Mouse (Mus musculus) NIH3T3 (cell line): ENCODE results near the gene Rnf208.

ENCODE experiments used
- DNase-seq: peaks from one replicate; pipeline ENCODE4 v3.0.0-alpha.2; 2012; ENCODE audit warnings: low read depth

Rnf208 gene

DNA sequence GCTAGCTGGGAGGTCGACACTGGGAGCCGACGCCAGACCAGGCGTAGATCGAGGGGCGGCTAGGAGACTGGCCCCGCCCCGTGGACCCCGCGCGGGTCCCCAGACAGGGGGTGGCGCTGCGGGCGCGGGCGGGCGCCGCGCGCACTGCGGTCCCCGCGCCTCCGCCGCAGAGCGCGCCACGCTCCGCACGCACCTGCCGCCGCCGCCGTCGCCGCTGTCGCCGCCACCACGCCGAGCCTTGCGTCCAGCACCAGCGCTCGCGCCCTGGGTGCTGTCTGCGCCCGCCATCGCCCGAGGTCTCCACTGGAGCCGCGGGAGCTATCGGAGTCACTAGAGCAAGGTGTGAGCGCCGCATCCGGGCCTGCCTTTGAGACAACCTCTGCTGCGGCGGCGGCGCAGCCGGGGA, at the start of gene Rnf208, which contains the start of gene Cysrt1:
Rnf208 (plus strand) TSS at position 155 of the 406 bp plus-strand sequence.
Cysrt1 (minus strand) TSS at position 352 of the 406 bp plus-strand sequence.
- DNase-seq: no peak

DNA sequence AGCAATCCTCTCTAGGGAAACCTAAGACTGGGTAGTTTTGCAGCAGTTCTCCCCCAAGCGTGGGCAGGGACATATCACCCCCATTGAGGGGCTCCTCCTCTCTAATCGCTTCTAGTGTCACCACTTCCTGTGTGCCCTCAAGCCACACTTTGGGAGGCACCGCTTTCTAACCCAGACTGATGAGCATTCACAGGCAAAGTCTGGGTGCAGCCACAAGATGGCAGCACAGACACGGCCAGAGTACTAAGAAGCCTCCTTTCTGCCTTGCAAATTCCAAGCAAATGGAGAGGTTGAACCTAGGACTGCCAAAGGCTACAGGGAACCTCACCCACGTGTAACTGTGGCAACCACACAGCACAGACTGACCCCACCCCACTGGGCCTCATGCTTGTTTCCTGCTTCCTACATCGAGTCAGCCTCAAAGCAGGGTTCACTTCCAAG, 48.7 kb upstream of the Rnf208 start:
- DNase-seq: peak; percentile 94

DNA sequence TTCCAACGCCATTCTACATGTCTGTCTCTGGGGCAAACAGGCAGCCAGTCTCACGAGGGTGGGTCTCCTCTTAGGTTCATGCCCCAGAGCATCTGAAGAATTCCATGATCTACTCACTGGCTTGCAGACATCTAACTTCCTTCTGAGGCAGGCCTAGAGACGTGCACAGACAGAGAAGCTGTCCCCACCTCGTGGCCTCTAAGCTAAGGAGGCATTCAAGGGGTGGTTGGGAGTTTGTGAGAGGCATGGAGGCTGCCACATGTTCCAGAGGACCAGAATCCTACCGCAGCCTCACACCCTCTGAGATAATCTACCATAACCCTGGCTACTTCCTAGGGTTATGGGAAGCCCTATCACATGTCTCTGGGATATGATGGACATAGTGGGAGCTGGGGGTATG, 48.0 kb upstream of the Rnf208 start:
- DNase-seq: no peak

DNA sequence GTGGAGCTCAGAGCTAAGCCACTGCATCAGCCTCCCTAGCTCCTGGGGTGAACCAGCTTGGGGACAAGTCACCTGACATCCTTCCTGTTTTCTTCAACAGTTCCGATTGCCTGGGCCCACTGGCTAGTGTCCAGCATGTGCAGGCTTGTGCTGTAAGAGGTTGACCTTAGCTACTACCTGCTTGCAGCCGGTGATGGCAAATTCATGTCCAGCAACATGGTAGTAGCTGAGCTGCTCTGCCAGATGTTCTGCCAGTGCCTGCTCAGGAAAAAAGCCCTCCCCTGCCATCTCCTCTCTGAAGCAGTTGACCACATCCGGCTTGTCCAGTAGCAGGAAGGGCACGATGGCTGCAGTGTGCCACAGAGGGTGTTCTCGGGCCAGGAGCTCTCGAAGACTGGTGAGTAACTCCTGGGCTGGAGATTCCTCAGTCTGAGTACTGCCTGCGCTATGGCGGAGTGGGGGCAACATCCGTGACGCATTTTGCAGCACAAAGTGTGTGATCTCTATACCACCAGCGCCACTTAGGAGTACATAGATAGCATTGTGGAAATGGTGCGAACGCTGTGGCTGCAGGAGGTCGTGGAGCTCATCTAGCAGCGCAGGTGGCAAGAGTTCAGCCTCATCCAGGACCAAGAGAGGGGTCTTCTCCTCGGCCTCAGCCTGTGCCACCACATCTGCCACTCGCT, 47.4 kb upstream of the Rnf208 start:
- DNase-seq: no peak

DNA sequence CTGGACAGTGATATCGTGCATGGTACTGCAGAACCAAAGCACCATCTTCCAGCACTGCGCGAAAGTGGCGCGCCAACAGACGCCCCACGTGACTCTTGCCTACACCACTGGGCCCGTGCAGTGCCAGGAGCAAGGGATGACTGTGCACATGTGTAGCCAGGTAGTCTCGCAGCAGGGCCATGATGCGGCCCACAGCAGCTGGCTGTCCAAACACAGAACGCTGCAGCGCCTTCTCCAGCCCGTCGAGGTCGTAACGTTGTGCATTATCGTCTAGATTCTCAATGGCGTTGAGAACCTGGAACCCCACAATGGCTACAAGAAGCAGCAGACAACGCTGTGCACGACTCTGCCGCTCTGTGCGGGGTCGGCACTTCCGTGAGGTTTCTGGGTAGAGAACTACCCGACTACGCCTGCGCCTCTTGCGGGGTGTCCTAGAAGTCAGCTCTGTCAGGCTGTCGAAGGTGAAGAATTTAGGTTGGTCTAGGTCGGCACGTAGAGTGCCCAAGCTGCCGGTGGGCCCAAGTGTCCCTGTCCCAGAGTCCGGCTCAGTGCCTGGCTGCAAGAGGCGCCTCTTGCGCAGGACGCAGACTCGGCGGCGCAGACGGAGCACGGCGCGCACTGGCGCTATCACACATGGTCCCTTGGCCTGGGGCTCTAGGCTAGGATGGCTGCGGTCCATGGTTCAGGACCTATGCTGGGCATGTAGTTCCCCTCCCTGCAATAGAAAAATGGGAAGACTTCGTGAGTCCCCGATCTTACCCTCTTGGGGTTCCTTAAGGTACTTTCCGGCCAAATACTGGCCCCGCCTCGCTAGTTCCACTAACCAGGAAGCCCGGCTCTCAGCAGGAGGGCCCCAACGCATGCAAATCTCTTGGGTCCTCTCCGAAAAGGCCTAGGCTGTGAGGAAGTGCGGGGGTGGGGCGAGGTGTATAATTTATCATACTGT, 46.6 kb upstream of the Rnf208 start:
- no peak for DNase-seq

DNA sequence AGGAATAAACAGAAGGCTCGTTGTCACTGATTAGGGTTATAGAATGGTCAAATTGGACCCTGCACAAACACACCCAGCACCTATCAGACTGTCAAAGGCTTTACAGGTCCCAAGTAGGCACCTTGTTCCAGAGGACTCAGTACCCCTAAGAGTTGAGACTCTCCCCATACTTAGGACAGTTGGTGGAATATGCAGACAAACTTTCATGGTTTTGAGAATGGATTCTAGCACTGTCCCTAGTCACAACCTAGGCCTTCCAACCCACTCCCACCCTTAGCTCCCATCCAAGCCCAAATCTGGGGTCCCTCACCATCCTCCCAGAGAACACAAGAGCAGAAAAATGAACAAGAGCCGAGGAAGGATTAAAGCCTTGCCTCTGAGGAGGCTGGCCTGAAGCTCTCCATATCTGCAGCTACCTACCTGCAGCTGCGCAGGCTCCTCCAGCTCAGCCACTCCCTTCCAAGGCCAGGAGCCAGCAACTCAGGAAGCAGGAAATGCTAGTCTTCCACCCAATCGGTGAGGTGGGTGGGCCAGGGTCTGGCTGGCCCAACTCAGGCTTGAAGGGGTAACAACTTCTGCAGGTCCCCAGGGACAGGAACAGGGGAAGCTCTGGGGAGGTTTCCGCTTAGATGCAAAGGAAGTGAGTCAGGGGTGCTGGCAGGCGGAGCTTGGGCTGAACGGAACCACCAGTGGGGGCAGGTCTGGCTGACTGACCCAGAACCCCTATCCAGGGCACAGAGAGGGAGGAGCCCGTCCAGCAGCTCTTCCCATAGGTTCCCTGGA, 45.7 kb upstream of the Rnf208 start, which contains the start of gene Tor4a:
Tor4a (minus strand) TSS at position 715 of the 783 bp plus-strand sequence.
- DNase-seq: peak; percentile 87

DNA sequence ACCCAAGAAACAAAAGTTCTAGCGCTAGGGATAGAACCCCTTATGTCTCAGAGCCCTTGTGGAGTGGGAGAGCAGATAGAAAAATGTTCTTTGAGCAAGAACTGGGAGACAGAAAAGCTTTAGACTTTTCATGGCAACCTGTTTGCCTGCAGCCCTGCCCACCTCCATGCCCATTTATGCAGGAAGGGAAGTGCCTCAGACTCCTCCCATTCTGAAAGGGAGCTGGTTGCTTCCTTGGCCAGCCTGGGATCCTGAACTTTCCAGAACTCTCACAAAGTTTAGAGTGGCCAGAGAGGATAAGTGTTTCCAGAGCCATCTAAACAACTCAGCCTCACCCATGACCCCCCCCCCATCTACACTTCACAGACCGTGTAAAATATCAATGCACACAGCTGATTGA, 44.9 kb upstream of the Rnf208 start:
- peak; percentile 51 for DNase-seq

DNA sequence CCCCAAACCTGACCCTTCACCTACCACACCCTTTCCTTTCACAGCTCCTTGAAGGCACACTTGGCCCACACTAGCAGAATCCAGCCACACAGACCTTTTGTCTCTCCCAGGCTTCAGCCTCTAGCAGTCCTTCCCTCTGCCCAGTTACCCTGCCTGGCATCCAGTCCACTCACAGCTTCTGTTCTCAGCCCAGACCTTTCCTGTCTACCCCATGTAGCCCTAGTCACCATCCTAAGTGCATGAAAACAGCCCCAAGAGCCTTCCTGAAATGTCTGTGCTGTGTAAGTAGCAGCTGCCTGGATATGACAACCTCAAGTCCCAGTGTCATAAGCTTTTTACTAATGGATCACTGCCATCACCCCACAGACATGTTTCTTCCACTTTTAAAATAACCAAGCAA, 44.1 kb upstream of the Rnf208 start:
- no peak for DNase-seq

DNA sequence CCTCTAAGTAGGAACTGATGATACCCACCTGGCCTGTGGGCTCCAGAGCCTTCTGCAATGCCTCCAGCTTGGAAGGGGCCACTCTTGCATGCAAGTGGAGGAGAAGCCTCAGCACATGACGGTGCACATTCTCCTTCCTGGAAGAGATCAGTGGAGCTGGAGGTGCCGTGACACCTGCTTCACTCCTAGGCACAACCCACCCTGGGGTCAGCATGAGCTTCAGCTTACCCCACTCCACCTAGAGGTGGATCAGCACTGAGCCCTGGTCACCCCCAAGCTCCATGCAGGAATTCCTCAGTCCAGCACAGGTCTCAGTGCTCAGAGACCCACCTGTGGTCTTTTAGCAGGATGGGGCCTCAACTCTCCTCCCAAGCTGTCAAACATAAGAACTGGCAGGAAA, 41.4 kb upstream of the Rnf208 start:
- DNase-seq: no peak

DNA sequence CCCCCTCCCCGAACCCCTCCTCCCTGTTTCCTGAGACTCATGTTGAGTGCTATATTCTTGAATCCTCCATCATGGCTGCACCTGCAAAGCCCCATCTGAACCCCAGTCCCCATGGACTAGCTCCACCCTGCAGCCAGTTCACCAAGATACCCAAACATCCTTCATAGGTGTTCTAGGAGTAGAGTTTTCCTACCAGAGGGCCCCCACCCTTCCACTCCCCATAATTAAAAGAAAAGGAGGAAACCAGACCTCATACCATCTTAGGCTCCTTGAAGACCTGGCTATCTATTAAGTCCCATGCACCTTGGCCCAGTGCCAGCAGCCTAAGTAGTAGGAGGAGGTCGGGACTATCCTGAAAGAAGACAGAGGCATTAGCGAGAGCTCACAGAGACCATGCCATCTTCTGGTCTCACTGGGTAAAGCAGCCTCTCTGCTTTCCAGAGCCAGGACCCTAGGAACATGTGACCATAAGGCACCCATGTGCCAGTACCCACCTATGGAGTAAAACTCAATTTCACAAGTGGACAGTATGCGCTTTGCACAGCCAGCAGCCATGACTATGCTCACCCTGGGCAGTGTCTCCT, 38.3 kb upstream of the Rnf208 start:
- DNase-seq: no peak

DNA sequence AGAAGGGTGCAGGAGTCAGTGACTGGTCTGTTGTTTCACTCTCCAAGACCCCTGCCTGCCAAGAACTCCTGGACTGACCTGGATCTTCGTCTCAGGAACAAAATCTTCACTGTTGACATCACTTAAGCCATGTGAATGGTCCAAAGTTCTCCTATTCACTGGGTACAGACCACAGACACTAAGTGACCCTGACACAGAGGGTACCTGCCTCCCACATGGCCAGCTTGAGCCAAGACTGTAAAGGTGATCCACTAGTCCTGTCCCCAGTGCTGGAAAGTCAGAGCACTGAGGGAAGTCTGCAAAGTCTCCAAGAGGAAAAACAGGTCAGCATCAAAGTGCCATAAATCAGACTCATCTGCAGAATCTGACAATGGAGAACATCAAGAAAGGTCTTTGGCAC, 34.5 kb upstream of the Rnf208 start:
- DNase-seq: no peak

DNA sequence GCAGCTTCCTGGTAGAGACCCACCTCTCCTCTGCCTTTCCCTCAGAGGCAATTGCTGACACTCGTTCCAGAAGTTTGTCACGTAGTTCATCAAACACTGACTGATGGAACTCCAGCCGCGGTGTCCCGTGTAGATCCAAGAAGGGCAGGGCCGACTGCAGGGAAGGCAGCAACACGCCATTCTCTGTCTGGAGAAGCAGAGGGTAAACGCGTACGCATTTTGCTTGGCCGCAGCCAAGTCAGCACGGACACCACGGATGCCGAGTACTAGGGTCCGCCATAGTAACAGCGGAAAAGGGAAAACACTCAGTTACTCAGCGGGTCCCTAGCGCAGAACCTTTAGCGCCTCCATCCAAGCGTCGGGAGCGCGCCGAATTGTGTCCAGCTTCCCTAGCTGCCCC, 31.4 kb upstream of the Rnf208 start:
- DNase-seq: no peak

DNA sequence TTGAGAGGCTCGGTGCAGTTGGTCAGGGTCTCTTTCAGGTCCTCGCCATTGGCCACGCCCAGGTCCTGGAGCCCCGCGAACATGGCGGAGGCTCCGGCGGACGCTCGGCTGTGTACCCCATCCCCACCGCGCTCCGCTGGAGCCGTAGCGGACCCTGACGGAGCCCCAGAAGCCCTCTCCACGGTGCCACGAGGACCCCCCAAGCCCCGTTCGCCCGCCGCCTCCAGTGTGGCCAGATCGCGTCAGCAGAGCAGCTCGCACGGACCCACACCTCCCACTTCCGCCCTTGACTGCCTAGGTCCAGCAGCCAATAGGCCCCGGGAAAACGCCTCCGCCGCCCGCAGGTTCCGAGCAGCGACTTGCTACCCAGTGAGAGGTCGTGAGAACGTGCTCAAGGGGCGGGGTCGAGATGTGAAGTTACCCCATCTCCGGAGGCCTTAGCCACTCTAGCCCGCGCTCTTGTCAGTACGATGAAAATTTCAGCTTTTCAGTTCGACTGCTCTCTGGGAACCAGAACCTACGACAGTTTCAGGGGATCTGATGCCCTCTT, 30.9 kb upstream of the Rnf208 start, which contains the start of gene Nelfb:
Nelfb (minus strand) TSS at position 369 of the 550 bp plus-strand sequence.
- DNase-seq: peak; percentile 95

DNA sequence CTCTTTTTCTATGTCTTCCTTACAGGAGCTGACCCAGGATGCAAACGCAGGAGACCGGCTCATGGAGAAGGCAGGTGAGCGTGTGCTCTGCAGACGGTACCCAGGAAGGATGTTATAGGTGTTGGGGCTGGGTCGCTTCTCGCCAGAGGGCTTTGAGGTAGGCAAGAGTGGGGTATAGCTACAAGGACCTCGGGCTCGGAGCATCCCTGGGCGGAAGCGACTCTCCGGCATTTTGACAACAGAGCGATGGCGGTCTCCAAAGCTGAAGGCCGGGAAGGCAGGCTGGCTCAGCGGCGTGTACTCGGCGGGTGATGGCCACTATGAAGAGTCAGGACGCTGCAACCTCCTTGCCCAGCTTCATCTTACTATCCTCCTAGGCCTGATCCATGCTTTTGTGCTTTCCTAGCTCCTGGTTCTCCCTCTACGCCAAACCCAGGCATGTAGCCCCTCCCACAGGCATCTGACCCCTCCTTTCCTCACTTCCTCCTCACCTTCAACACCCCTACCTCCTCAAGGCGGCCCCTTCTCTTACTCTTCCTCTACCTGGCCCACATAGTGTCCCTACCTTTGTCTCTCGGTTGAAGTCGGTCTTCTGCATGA, 28.7 kb upstream of the Rnf208 start:
- no peak for DNase-seq

DNA sequence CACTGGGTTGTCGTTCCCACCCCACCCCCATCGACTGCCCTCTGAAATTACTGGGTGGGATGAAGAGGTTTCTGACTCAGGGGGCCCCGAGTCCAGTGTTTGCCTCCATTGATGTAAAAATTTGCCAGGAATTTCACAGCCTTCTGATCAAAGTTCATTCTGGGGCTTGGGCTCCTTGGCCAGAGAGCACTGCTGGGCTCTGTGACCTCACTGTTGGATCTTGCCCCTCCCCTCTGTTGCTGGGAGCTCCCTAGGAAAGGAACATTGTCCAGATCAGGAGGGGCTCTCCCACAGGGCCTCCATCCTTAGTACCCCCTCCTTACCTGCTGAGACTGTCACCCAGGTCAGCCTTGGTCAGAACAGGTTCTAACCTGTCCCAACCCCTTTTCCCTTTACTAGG, 27.6 kb upstream of the Rnf208 start, which contains the start of gene Stpg3:
Stpg3 (minus strand) TSS at position 194 of the 400 bp plus-strand sequence.
- DNase-seq: no peak

DNA sequence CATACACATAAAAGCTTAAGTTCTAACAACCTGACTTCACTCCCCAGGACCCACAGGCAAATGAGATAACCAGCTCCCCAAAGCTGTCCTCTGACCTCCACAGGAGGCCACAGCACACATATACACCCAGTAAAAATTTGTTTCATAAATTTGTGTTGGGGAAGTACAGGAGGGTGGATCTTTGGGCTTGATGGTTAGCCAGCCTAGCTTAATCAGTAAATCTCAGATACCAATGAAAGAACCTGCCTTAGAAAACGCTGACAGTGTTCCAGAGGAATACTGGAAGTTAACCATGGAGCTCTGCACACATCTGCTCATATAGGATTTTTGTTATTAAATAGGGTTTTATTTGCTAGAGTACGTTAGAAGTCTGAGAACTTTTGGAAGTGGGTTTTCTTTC, 24.4 kb upstream of the Rnf208 start:
- no peak for DNase-seq

DNA sequence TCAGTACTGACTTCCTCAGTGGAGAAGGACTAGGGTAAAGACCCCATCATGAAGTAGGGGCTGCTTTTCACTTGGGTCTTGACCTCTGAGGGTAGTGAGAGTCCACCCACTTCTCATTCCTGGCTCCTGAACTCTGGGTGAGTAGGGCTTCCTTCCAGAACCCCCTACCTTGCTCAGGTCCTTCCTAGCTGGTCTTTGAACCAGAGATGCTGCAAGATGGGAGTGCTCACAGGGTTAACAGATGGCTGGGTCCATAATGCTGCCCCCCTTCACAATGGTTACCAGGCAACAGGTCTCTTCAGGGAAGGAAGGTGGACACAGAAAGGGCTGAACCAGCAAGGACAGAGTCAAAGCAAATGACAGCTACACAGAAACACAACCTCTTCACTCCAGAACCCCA, 23.6 kb upstream of the Rnf208 start, which contains the start of gene Fam166a:
Fam166a (plus strand) TSS at position 301 of the 400 bp plus-strand sequence.
- DNase-seq: no peak

DNA sequence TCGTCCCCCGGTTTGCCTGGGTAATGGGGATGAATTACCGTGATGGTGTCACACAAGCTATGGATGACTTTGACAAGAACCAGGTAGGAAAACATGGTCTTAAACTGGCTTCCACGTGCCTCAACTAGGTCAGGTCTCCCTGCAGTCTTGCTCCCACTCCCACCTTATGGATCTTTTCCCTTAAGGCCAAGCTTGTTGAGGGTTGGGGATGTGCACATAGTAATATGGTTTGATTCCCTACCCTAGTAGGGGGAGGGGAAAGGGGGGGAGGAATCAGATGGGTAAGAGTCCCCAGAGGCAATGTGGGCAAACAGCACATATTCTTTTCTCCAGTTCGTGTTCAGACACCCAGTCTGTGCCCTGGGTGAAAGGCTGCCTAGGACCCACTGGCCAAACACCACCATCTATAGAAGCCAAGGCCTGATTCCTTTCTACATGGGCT, 20.7 kb upstream of the Rnf208 start:
- no peak for DNase-seq

DNA sequence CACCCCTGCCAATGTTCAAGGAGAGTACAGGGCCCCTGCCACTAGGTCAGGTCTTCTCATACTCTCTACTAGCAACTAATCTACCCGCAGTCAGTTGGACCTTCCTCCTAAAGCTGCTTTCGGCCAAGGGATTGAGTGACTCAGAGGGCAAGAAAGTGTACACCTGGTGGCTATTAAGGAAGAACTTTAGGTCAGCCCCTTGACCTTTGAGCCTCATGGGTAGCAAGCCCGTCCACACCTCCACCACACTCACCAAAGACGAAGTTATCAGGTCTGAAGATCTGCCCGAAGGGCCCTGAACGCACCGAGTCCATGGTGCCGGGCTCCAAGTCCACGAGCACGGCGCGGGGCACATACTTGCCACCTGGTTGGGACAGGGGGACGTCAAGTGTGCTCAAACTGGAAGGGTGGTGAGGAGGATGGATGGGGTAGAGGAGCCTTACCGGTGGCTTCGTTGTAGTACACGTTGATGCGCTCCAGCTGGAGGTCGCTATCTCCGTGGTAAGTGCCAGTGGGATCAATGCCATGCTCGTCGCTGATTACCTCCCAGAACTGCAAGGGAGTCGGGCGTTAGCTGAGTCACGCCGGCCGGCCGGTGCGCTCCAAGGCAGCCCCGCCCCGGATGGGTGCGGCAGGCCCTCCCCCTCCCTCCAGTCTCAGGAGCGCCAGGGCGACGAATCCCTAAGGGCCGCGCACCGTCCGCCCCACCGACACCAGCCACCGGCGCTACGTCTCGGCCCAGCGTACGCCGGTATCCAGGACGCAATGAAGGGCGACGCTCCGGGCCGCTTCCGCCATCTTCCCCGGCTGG, 18.2 kb upstream of the Rnf208 start:
- DNase-seq: peak; percentile 86

DNA sequence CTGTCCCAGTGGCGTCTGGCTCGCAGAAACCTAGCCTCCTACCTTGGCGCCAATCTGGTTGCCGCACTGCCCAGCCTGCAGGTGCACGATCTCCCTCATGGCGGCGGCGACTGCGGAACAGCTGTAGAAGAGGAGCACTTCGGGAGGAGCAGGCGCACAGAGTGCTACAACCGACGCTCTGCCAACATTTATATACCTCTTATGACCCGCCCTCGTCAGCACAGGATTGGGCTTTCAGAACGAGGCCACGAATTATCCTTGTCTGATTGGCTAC, 17.6 kb upstream of the Rnf208 start, which contains the start of gene Tubb4b:
Tubb4b (minus strand) TSS at position 211 of the 274 bp plus-strand sequence.
- DNase-seq: no peak
